Mouse (Mus musculus) heart, postnatal 0 days (tissue): ENCODE data around the gene Ppp2r3a. TPM values are rescaled to one million over a fixed set of nuclear protein-coding genes. Genes with fewer than 3 reads are reported as not detected.

Source experiments
- ATAC-seq: fragments of 200-750 bp; cut with Nextera tagmentation; 2 replicates; pipeline ENCODE4 v1.8.0; 2017; ENCODE audit warnings: low read depth, moderate number of reproducible peaks, moderate library complexity; ENCODE audit not compliant: insufficient read depth
- DNase-seq: peaks from one replicate; pipeline ENCODE4 v3.0.0-alpha.2; 2016; ENCODE audit warnings: low spot score
- H3K27ac ChIP-seq: fragments of 300-500 bp; sonication (generic); 2 replicates; pipeline ENCODE4 v1.5.1; 2014; ENCODE audit warnings: low read depth, mild to moderate bottlenecking
- H3K27me3 ChIP-seq: fragments of 300-500 bp; sonication (generic); 2 replicates; pipeline ENCODE4 v1.6.1; 2014; ENCODE audit warnings: low read length, mixed read lengths; ENCODE audit not compliant: control insufficient read depth, insufficient read depth
- H3K36me3 ChIP-seq: fragments of 300-500 bp; sonication (generic); replicated peaks from 2 replicates; pipeline ENCODE4 v1.6.1; 2014; ENCODE audit warnings: low read length, mixed read lengths; ENCODE audit not compliant: control insufficient read depth, insufficient read depth
- H3K4me1 ChIP-seq: fragments of 300-500 bp; sonication (generic); 2 replicates; pipeline ENCODE4 v1.6.1; 2014; ENCODE audit warnings: antibody characterized with exemption; ENCODE audit not compliant: control insufficient read depth, insufficient read depth
- H3K4me2 ChIP-seq: fragments of 300-500 bp; sonication (generic); 2 replicates; pipeline ENCODE4 v1.6.1; 2014; ENCODE audit warnings: low read depth, mild to moderate bottlenecking, low read length, moderate library complexity
- H3K4me3 ChIP-seq: fragments of 300-500 bp; sonication (generic); 2 replicates; pipeline ENCODE4 v1.5.1; 2014; ENCODE audit warnings: low read depth, low read length
- H3K9ac ChIP-seq: fragments of 300-500 bp; sonication (generic); replicated peaks from 2 replicates; pipeline ENCODE4 v1.6.1; 2014; ENCODE audit warnings: low read depth, low read length, mixed read lengths
- H3K9me3 ChIP-seq: fragments of 300-500 bp; sonication (generic); replicated peaks from 2 replicates; pipeline ENCODE4 v1.6.1; 2016; ENCODE audit warnings: low read length; ENCODE audit not compliant: control insufficient read depth
- CTCF ChIP-seq: IDR thresholded peaks from 2 replicates; pipeline ENCODE4 v1.5.1; 2016; ENCODE audit warnings: antibody characterized with exemption, control low read depth, low read depth
- EP300 ChIP-seq: IDR thresholded peaks from 2 replicates; pipeline ENCODE4 v1.6.1; 2016; ENCODE audit warnings: antibody characterized with exemption, low read depth
- WGBS: fragments of 180-500 bp; shearing (Covaris S2); extraction: QIAGEN DNeasy Blood & Tissue Kit; methylation state at CpG from one replicate; pipeline ENCODE4 v1.1.7; 2014; 5-methylcytosine and 5-hydroxymethylcytosine counted together
- polyA plus RNA-seq: library from polyadenylated mRNA; unstranded; fragments of >200 nt; fragmentation: Nextera tagmentation; extraction: Ambion mirVana; gene quantifications from 2 replicates; pipeline ENCODE4 v1.2.1, GENCODE M21; 2015
- total RNA-seq: library from RNA; depleted of rRNA; stranded (reverse); fragments of >200 nt; gene quantifications from 2 replicates; pipeline ENCODE4 v1.2.3, GENCODE M21; 2014; ENCODE audit warnings: low replicate concordance

Gene Ppp2r3a
- total and polyA plus RNA-seq, 2 experiments from 2014 or later: 63.3 to 99.0 TPM

DNA sequence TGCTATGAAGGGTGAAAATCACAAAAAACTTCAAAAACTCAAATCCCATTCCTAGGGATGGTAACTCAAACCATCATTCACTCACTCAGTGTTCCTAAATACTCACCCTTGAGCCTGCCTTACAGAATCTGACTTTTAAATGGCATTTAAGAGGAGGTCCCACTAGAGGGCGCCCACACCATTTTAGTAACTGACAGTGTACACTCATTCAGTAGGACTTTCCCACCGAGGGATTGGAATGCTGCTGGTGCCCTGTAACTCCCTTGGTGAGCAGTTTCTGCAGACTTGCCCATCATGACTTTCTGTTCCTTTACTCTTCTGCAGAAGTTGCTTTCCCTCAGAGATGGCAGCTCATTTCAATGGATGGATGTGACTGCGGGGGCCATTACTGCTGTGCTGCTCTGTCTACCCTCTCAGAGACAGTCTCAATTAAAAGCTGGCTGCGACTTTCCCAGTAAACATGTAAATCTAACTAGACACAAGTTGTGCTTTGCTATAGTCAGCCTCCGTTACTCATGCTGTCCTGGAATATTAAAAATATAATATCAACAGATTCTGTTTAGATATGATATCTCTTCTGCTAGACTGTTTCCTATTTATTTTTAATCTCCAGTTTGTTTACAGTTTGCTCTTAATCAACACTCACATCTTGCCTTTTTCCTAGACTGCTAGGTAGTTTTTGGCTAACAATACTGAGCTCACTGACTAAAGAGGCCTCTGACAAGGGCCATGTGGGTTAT, 69.5 kb downstream of the Ppp2r3a start:
- H3K4me3 ChIP-seq: no peak overlapping the region
- ATAC-seq (peak; percentile 83), DNase-seq (peak; percentile 90)
- peaks cover 60% of the 10 kb centered on the region for H3K36me3 ChIP-seq
- H3K9ac ChIP-seq: no peak overlapping the region
- H3K27ac ChIP-seq: no peak overlapping the region
- peaks cover 7% of the 10 kb centered on the region; the same call in 1 of the 2 replicates for H3K4me1 ChIP-seq
- WGBS: 33% methylated on average over 5 of the region's 5 CpGs
- no peaks in the 10 kb centered on the region for H3K9me3 ChIP-seq
- TF ChIP-seq CTCF (peak; percentile 88), EP300 (no peak)
- no peaks in the 10 kb centered on the region for H3K27me3 ChIP-seq
- no peak overlapping the region for H3K4me2 ChIP-seq

DNA sequence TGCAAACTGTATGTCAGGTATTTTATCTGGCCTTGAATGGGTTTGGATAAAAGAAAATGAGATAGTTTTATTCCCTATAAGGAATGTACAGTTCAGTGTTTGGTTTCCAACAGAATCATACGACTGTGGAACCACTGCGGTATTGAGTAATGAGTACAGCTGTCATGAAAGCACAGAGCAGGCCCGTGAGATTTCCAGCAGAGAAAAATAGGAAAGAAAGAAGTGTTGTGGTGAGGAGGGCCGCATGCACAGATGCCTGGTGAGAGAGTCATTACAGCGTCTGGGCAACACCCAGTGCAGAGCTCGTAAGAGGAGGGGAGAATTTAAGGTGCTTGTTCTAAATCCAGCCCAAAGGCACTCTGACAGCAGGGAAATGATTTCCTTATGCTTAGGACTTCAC, 70.3 kb downstream of the Ppp2r3a start:
- Histone ChIP-seq H3K36me3 (peaks cover 69% of the 10 kb centered on the region), H3K9ac (no peak overlapping the region), H3K27ac (no peak overlapping the region), H3K9me3 (no peaks in the 10 kb centered on the region), H3K4me3 (no peak overlapping the region), H3K27me3 (no peaks in the 10 kb centered on the region), H3K4me2 (no peak overlapping the region), H3K4me1 (peaks cover 7% of the 10 kb centered on the region; the same call in 1 of the 2 replicates)
- TF ChIP-seq EP300: no peak
- no peak for TF ChIP-seq CTCF
- 75% methylated on average over 6 of the region's 6 CpGs for WGBS
- DNase-seq: no peak
- no peak for ATAC-seq

DNA sequence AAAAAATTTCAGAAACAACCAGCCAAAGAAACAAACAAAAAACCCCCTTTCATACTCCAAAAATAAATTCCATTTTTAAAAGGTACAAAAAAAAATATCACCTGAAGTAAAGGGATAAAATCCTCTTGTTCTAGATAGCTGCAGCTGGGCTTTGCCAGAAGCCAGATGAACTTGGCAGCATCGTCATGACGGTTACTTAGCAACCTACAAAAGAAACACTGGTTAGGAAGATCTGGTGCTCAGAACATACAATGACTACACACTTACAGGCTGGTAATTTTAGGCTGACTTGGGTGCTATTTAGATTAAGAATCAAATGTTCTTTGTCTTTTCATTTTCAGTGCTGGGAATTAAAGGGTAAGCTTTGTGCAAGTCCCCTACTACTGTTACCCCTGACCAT, 71.4 kb downstream of the Ppp2r3a start:
- H3K9ac ChIP-seq: no peak overlapping the region
- 23% methylated on average over 2 of the region's 2 CpGs for WGBS
- H3K27ac ChIP-seq: peak overlapping the region; percentile 28
- no peaks in the 10 kb centered on the region for H3K9me3 ChIP-seq
- TF ChIP-seq EP300 (no peak), CTCF (no peak)
- no peak overlapping the region for H3K4me3 ChIP-seq
- peaks cover 7% of the 10 kb centered on the region; the same call in 1 of the 2 replicates for H3K4me1 ChIP-seq
- no peaks in the 10 kb centered on the region for H3K27me3 ChIP-seq
- peak; percentile 82 for DNase-seq
- ATAC-seq: peak; percentile 79
- H3K36me3 ChIP-seq: peaks cover 61% of the 10 kb centered on the region
- H3K4me2 ChIP-seq: no peak overlapping the region

DNA sequence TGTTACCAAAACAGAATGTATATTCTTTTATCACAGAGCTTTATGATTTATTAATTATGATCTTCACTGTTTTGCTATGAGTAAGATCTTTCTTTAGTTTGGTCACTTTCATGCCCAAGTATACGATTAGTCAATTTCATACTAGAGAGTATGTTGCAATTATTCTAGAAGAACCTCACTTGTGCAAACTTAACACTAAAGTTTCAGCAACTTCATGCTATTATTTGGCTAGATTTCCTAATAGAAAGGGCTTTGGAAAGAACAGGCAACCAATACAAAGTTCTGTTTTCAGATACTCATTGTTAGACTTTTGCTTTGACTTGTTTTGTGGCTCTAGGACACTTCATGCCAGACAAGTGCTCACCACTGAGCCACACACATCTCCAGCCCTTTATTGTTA, 91.0 kb downstream of the Ppp2r3a start:
- H3K27ac ChIP-seq: no peak overlapping the region
- H3K4me3 ChIP-seq: no peak overlapping the region
- H3K27me3 ChIP-seq: no peaks in the 10 kb centered on the region
- DNase-seq: no peak
- 89% methylated on average over 1 of the region's 1 CpGs for WGBS
- TF ChIP-seq EP300: no peak
- TF ChIP-seq CTCF: no peak
- H3K4me1 ChIP-seq: no peaks in the 10 kb centered on the region
- H3K36me3 ChIP-seq: peaks cover 11% of the 10 kb centered on the region
- no peak overlapping the region for H3K9ac ChIP-seq
- no peak overlapping the region for H3K4me2 ChIP-seq
- no peaks in the 10 kb centered on the region for H3K9me3 ChIP-seq
- ATAC-seq: no peak

DNA sequence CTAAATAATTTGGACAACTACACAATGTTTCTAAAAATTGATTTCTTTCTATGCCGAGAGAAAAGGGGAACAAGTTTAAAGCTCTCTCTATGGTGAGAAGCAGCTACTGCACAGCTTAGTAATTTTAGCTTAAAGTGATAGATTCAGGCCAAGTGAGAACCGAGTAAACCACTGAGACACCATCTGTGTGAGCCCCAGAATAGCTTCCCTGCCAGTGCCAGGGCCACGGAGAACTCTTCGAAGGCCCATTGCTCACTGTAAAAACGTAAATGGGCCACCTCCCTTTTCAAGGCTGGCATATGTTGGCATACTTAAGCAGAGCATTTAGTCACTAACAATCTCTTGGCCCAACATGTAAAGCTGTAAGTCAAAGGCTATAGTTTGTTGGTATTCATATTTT, 91.5 kb downstream of the Ppp2r3a start:
- Histone ChIP-seq H3K27ac (no peak overlapping the region), H3K36me3 (peaks cover 11% of the 10 kb centered on the region)
- WGBS: 62% methylated on average over 5 of the region's 5 CpGs

DNA sequence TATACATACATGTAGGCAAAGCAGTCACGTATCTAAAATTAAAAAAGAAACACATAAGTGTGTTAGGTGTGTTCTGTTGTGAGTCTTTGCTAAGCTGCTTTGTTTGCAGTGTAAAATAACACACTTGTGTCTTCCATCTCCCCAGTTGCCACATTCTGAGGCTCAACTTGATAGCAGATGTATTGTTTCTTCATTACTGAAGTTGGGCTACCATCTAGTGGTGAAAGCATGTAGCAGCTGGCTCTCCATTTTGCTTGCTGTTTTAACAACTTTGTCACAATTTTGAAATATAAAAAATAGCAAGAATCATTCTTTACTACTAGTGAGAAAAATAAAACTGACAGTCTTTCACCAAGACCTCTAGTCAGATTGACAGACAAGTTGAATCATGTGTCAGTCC, 92.2 kb downstream of the Ppp2r3a start:
- Histone ChIP-seq H3K4me2 (no peak overlapping the region), H3K9ac (no peak overlapping the region), H3K27ac (no peak overlapping the region), H3K27me3 (no peaks in the 10 kb centered on the region), H3K4me3 (no peak overlapping the region), H3K9me3 (no peaks in the 10 kb centered on the region), H3K36me3 (peaks cover 11% of the 10 kb centered on the region), H3K4me1 (no peaks in the 10 kb centered on the region)
- TF ChIP-seq EP300 (no peak), CTCF (peak; percentile 67)
- ATAC-seq (no peak), DNase-seq (peak; percentile 35)
- 100% methylated on average over 1 of the region's 1 CpGs for WGBS

More for the DNA sequence above, 91.5 kb downstream of the Ppp2r3a start:
- TF ChIP-seq CTCF (no peak), EP300 (no peak)
- no peak overlapping the region for H3K4me3 ChIP-seq
- H3K9me3 ChIP-seq: no peaks in the 10 kb centered on the region
- H3K9ac ChIP-seq: no peak overlapping the region
- no peak overlapping the region for H3K4me2 ChIP-seq
- ATAC-seq (no peak), DNase-seq (no peak)
- H3K27me3 ChIP-seq: no peaks in the 10 kb centered on the region
- no peaks in the 10 kb centered on the region for H3K4me1 ChIP-seq
